Mouse (Mus musculus) c-Kit-negative CD71-positive TER-119-positive erythroid progenitor cells, embryonic 14.5 days (primary cell): ENCODE data around the gene Klhl4.

Experiments used
- DNase-seq: peaks from one replicate; pipeline ENCODE4 v3.0.0-alpha.2; 2013; ENCODE audit warnings: low read depth, low spot score

Gene Klhl4

DNA sequence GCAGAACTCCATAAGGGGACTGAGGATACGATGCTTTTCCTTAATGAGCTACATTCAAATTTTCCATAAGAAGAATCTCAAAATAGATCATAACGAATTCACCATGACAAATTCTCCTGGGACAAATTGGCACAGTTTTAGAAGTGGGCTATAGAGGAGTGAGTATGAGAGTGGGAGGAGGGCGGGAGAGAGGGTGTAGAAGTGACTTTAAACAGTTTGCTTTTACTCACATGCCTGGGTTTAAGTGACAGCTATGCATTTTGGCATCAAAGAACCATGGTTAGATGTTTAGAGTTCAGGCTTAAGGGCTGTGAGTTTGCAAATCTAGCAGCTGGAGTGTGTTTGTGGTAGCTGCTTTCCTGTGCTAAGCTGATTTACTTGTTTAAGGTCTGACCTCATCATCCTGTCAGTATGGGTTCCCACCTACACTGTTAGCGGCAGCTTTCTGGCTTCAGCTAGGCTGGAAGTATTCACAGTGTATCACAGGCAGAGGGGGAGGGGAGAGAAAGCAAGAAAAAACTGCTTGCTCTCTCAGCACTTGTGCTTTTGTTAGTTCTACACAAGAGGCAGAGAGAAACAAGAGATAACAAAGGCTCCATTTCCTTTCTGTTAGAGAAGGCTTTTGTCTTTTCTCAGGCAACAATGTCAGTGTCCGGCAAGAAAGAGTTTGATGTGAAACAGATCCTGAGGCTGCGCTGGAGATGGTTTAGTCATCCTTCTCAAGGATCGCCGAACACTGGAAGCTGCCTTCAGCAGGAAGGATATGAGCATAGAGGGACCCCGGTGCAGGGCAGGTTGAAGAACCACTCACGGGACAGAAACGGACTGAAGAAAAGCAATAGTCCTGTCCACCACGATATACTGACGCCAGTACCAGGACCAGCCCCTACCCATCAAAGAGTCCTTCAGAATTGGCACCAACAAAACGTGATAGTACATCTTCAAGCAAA lies at the start of gene Klhl4:
Gene Klhl4, plus strand, starts transcription at position 552 of the 950 bp plus-strand sequence.
- no peak for DNase-seq

DNA sequence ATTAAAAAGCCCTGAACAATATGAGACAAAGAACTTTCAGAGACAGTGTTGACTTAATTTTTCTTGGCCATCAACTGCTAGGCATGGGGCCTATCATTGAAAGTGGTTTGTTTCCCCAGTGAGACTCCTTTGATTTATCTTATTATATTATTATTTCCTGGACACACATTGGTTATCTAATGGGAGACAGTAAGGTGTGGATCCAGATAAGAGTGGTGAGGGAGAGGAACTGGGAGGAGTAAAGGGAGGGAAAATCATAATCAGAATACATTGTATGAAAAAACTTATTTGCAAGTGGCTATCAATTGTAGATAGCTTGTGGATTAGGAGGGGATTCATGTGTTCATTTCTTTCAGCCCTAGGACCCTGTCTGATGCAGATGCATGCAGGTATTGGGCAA lies 10.0 kb downstream of the Klhl4 start:
- DNase-seq = no peak

DNA sequence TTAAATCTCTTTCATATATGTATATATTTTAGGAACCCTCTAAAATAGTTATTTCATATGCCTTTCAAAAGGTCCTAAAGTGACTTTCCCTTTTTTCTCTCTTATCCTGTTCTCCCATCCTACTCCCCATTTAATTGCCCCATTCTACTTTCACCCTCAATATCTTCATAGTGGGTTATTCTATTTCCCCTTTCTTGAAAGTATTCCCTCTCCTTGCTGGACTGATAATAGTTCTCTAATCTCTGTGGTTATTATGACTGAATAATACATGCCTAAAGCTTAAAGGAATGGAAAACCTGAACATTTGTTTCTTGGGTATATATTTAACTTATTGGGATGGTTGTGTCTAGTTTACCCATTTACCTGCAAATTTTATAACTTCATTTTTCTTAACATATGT lies 12.6 kb downstream of the Klhl4 start:
- DNase-seq = no peak

DNA sequence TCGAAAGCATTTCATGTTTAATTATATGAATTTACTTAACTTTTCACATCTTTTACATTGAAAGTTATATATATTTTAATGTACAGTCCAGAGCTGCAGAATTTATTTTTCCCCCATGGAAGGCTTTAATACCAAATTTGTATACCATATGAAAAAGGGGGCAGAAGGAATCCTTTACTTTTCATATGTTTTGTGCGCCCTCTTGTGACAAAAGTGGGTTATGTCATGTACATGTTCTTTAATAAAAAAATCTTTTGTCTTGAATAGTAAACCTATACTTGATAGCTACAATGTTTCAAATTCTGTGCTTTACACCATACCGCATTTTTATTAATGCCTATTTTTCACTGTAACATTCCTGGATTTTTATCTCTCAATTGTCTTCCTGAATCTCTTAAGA lies 84.0 kb downstream of the Klhl4 start:
- no peak for DNase-seq

DNA sequence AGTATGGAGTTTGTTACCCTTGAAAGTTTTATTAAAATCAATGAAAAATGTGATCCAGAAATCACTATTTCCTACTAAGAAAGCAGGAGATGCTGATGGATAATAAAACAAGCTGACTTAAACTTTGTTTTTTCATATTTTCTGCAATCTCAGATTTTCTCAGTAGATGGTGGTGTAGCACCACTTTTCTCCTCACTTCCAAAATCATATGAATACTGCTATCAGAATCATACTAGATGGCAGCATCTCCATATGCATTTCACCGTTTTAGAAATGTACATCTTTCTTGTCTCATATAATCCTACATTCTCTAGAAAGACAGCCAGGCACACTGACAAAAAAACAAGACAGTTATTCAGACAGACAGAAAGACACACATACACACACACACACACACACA lies 108.2 kb downstream of the Klhl4 start:
- DNase-seq = no peak
